Mouse (Mus musculus) embryonic facial prominence, embryonic 12.5 days (tissue): ENCODE measurements around the gene Glud1. TPM values are rescaled to one million over a fixed set of nuclear protein-coding genes. Genes with fewer than 3 reads are reported as not detected.

Experiments used
- ATAC-seq: fragments of 200-750 bp; cut with Nextera tagmentation; 2 replicates; pipeline ENCODE4 v1.8.0; 2017; ENCODE audit not compliant: insufficient number of reproducible peaks, insufficient read depth, low FRiP score, low TSS enrichment
- H3K27ac ChIP-seq: fragments of 300-500 bp; sonication (generic); 2 replicates; pipeline ENCODE4 v1.5.1; 2016; ENCODE audit warnings: mild to moderate bottlenecking
- H3K27me3 ChIP-seq: fragments of 300-500 bp; sonication (generic); 2 replicates; pipeline ENCODE4 v1.6.1; 2016; ENCODE audit warnings: mild to moderate bottlenecking, moderate library complexity
- H3K36me3 ChIP-seq: fragments of 300-500 bp; sonication (generic); 2 replicates; pipeline ENCODE4 v1.6.1; 2016; ENCODE audit warnings: mild to moderate bottlenecking
- H3K4me1 ChIP-seq: fragments of 300-500 bp; sonication (generic); 2 replicates; pipeline ENCODE4 v1.6.1; 2016
- H3K4me2 ChIP-seq: fragments of 300-500 bp; sonication (generic); replicated peaks from 2 replicates; pipeline ENCODE4 v1.6.1; 2016; ENCODE audit warnings: mild to moderate bottlenecking, moderate library complexity
- H3K4me3 ChIP-seq: fragments of 300-500 bp; sonication (generic); 2 replicates; pipeline ENCODE4 v1.5.1; 2016; ENCODE audit warnings: mild to moderate bottlenecking
- H3K9ac ChIP-seq: fragments of 300-500 bp; sonication (generic); 2 replicates; pipeline ENCODE4 v1.6.1; 2016; ENCODE audit warnings: mild to moderate bottlenecking, moderate library complexity
- H3K9me3 ChIP-seq: fragments of 300-500 bp; sonication (generic); 2 replicates; pipeline ENCODE4 v1.6.1; 2016; ENCODE audit warnings: mild to moderate bottlenecking, moderate library complexity
- WGBS: fragments of 180-500 bp; shearing (Covaris S2); methylation state at CpG from one replicate; pipeline ENCODE4 v1.1.7; 2016; 5-methylcytosine and 5-hydroxymethylcytosine counted together
- polyA plus RNA-seq: library from polyadenylated mRNA; unstranded; fragments of >200 nt; fragmentation: Nextera tagmentation; extraction: Ambion mirVana; gene quantifications from 2 replicates; pipeline ENCODE4 v1.2.1, GENCODE M21; 2016

The Glud1 gene
- polyA plus RNA-seq, 1 experiment from 2014 or later: 102 TPM

DNA sequence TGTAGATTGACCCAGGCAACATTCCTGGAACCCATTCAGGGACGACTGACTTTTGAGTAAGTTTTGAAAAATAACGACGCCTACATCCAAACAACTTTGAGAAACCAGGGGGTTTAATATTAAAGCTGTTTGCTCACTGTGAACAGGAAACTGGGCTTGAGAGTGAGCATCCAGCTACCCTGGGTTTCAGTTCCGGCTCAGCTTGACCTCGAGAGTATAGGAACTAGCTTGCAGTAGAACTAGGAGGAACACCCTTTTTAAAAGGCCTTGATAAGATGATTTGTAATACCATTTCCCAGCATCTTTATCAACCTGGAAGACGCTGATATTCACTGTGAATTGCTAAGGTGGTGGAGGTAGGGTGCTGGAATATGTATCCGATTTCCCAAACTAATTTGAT is 14.2 kb upstream of the Glud1 start:
- Histone ChIP-seq H3K4me3 (no peak overlapping the region), H3K27ac (no peak overlapping the region), H3K27me3 (no peaks in the 10 kb centered on the region), H3K4me1 (no peaks in the 10 kb centered on the region), H3K9ac (no peak overlapping the region), H3K36me3 (no peaks in the 10 kb centered on the region), H3K4me2 (no peak overlapping the region), H3K9me3 (no peaks in the 10 kb centered on the region)
- 86% methylated on average over 7 of the region's 7 CpGs for WGBS
- ATAC-seq: no peak

DNA sequence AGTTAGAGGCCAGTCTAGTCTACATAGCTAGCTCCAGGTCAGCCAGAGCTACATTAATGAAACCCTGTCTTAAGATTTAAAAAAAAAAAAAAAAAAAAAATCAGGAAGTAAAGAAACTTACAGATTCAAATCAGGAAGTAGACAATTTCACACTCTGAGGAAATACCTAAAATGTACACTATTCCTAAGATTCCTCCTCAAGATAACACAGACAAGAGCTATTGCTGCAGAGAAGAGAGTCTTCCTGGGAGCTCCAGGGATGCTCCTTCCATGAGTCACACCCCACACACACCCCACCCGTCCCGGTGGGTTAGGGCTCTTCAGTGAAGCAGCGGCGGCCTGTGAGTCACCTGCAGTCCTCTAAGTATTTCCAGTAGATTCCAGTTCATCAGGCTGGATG is 13.5 kb upstream of the Glud1 start:
- ATAC-seq: no peak
- Histone ChIP-seq H3K9me3 (no peaks in the 10 kb centered on the region), H3K4me1 (no peaks in the 10 kb centered on the region), H3K27ac (no peak overlapping the region), H3K4me3 (no peak overlapping the region), H3K36me3 (no peaks in the 10 kb centered on the region), H3K9ac (no peak overlapping the region), H3K4me2 (no peak overlapping the region), H3K27me3 (no peaks in the 10 kb centered on the region)
- WGBS: 63% methylated on average over 4 of the region's 4 CpGs

DNA sequence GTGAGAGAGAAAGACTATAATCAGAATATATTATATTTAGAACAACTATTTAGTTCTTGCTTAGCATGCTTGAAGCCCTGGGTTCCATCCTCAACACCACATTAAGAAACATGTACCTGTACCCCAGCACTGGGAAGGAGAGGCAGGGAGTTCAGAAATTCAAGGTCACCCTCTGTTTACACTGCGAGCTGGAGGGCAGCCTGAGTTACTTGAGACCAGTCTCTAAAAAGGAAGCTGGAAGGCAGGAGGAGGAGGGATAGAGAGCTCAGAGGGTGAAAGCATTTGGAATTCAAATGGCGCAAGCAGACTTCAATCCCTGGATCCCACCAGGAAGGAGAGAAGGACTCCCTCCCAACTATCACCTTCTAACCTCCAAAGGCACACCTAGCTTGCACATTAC is 12.9 kb upstream of the Glud1 start:
- no peaks in the 10 kb centered on the region for H3K27me3 ChIP-seq
- H3K4me2 ChIP-seq: no peak overlapping the region
- no peak overlapping the region for H3K27ac ChIP-seq
- WGBS: 34% methylated on average over 2 of the region's 2 CpGs
- no peak for ATAC-seq
- no peaks in the 10 kb centered on the region for H3K4me1 ChIP-seq
- H3K4me3 ChIP-seq: no peak overlapping the region
- H3K9ac ChIP-seq: no peak overlapping the region
- no peaks in the 10 kb centered on the region for H3K9me3 ChIP-seq
- H3K36me3 ChIP-seq: no peaks in the 10 kb centered on the region

DNA sequence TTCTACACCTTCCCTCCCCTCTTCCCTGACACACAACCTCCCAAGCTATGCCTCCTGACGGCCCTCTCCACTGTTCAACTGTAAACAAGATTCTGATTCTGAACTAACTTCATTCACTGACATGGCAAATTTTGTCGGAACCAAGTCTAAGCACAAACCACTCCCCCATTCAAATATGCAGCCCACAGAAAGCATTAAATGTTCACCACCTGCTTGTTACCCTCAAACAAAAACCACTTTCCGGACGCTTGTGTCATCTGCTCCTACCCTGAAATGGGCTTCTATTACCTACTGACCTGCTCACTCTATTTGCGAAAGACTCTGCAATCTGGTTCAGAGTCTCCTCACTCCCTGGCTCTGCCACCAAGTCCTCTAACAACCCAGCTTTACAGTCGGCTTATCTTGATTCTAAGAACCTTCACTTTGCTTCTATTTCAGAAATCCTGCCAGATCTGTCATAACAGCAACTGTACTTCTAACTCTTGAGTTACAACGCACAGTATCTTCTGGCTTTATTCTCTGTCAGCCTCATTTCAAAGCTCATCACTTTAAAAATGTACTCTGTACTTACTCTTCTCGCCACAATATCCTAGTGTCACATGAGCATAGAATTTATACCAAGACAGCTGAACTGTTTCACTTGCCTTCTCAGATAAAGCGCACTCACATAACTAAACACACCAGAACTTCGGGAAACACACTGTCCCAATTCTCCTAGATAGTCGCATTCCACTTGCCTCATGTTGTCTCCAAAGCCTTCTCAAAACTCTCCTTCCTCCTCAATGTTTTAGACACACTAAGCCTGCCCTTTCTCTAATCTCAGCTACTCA is 11.4 kb upstream of the Glud1 start:
- no peaks in the 10 kb centered on the region for H3K9me3 ChIP-seq
- H3K4me1 ChIP-seq: no peaks in the 10 kb centered on the region
- H3K36me3 ChIP-seq: no peaks in the 10 kb centered on the region
- no peaks in the 10 kb centered on the region for H3K27me3 ChIP-seq
- 75% methylated on average over 11 of the region's 11 CpGs for WGBS
- no peak for ATAC-seq
- no peak overlapping the region for H3K27ac ChIP-seq
- no peak overlapping the region for H3K4me3 ChIP-seq
- no peak overlapping the region for H3K4me2 ChIP-seq
- no peak overlapping the region for H3K9ac ChIP-seq

DNA sequence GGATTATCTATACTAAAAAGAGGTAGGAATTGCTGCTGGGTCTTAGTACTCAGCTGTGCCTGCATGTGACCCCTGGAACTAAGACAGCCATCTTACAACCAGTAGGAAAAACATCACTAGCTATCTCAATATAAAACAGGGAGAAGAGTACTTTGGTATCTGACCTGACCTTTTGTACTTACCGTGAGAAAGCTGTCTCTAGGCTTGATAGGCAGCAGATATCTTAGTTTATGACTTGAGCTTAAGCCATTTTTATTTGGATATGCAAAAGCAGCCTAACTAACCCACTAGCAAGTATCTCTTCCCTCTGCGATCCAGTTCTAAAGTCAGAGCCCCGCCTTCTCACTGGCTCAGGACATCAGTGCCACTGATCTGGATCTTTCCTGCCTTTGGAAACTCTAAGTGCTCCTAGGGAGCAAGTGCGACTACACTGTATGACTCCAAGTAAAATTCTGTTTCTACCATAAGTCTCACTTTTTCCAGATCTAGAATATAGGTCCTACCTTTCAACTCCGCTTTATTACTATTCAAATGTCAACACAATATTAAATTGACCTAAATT is 7.8 kb upstream of the Glud1 start:
- Histone ChIP-seq H3K36me3 (no peaks in the 10 kb centered on the region), H3K9ac (no peak overlapping the region), H3K4me2 (no peak overlapping the region), H3K9me3 (no peaks in the 10 kb centered on the region), H3K27ac (no peak overlapping the region), H3K4me3 (no peak overlapping the region), H3K27me3 (no peaks in the 10 kb centered on the region), H3K4me1 (no peaks in the 10 kb centered on the region)
- 82% methylated on average over 5 of the region's 5 CpGs for WGBS
- ATAC-seq: no peak

- Histone ChIP-seq H3K36me3 (no peaks in the 10 kb centered on the region), H3K4me3 (no peak overlapping the region), H3K4me2 (no peak overlapping the region), H3K9me3 (no peaks in the 10 kb centered on the region), H3K9ac (no peak overlapping the region), H3K27me3 (no peaks in the 10 kb centered on the region), H3K4me1 (no peaks in the 10 kb centered on the region), H3K27ac (no peak overlapping the region)
- no peak for ATAC-seq
- 30% methylated on average over 5 of the region's 5 CpGs for WGBS
These were observed 7.3 kb upstream of the Glud1 start for GRCm38 (mm10) chr14:34303265-34303680.

DNA sequence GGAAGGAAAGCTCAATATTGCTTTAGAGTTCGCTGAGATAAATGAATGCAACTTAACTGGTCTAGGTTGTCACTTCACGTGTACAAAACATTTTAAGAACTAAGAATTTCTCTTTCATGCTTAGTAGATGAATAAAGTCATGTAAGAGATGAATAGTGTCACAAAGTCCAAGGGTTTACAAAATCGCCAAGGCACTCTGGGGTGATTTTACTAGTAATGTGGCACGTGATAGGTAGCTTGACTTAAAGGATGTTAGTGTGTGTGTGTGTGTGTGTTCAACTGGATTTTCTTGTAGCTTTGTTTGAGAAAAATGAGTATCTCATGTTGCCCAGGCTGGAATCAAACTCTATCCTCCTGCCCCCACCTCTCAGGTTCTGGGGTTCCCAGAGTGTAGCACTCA is 1.3 kb upstream of the Glud1 start:
- Histone ChIP-seq H3K27ac (no peak overlapping the region), H3K4me1 (peaks cover 15% of the 10 kb centered on the region), H3K9me3 (no peaks in the 10 kb centered on the region), H3K4me2 (no peak overlapping the region), H3K27me3 (no peaks in the 10 kb centered on the region), H3K4me3 (no peak overlapping the region), H3K9ac (no peak overlapping the region), H3K36me3 (no peaks in the 10 kb centered on the region)
- WGBS: 86% methylated on average over 4 of the region's 4 CpGs
- no peak for ATAC-seq

GRCm38 (mm10) chr14:34309907-34310233 is 657 bp upstream of the Glud1 start:
- ATAC-seq: no peak; the same call in 1 of the 2 replicates
- Histone ChIP-seq H3K4me2 (peak overlapping the region; percentile 74), H3K36me3 (no peaks in the 10 kb centered on the region), H3K27ac (peak overlapping the region; percentile 96), H3K4me1 (peaks cover 15% of the 10 kb centered on the region), H3K27me3 (no peaks in the 10 kb centered on the region), H3K9ac (peak overlapping the region; percentile 98), H3K9me3 (no peaks in the 10 kb centered on the region), H3K4me3 (peak overlapping the region; percentile 80)
- WGBS: 8% methylated on average over 5 of the region's 5 CpGs

GRCm38 (mm10) chr14:34311021-34311631 is 599 bp downstream of the Glud1 start:
- Histone ChIP-seq H3K4me2 (peak overlapping the region; percentile 74), H3K36me3 (no peaks in the 10 kb centered on the region), H3K9ac (peak overlapping the region; percentile 98), H3K9me3 (no peaks in the 10 kb centered on the region), H3K4me1 (peaks cover 15% of the 10 kb centered on the region), H3K4me3 (peak overlapping the region; percentile 80), H3K27ac (peak overlapping the region; percentile 96), H3K27me3 (no peaks in the 10 kb centered on the region)
- ATAC-seq: no peak
- WGBS: under 1% methylated on average over 46 of the region's 47 CpGs

- Histone ChIP-seq H3K27ac (peak overlapping the region; percentile 96; the same call in 1 of the 2 replicates), H3K27me3 (no peaks in the 10 kb centered on the region), H3K4me3 (peak overlapping the region; percentile 80), H3K4me1 (peaks cover 15% of the 10 kb centered on the region), H3K9me3 (no peaks in the 10 kb centered on the region), H3K36me3 (no peaks in the 10 kb centered on the region), H3K9ac (peak overlapping the region; percentile 98), H3K4me2 (peak overlapping the region; percentile 74)
- 3% methylated on average over 4 of the region's 4 CpGs for WGBS
- ATAC-seq: no peak
These were observed 1.2 kb downstream of the Glud1 start for GRCm38 (mm10) chr14:34311691-34312090.

DNA sequence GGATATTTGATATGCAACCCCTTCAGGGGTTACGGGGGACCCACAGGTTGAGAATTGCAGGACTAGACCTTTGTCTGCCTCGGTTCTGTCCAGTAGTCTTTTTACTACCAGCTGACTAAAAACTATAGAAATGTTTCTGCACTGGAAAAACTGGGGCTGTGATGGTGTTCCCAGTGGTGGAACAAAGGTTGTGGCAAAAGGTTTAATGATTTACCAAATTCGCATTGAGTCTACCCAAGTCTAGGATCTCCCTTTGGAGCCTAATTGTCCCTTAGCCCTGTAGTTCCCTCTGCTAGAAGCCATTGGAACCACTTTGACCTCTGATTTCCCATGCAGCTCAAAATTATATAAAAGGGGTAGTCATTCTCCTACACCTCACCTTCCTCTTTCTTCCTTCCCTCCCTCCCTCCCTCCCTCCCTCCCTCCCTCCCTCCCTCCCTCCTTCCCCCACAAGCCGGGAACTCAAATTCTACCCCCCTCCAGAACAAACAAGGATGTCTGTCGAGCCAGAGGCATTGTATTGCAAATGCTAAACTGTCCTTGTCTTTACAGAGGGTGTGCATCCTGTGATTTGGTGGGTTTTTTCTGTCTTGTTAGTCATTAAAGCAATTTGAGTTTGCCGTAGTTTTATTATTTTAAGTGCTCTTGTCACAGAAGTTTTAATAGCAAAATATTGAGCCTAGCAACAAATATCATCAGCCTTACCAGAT is 2.0 kb downstream of the Glud1 start:
- 21% methylated on average over 5 of the region's 6 CpGs for WGBS
- no peak for ATAC-seq
- H3K27me3 ChIP-seq: no peaks in the 10 kb centered on the region
- peak overlapping the region; percentile 29; the same call in 1 of the 2 replicates for H3K9ac ChIP-seq
- peaks cover 15% of the 10 kb centered on the region for H3K4me1 ChIP-seq
- H3K27ac ChIP-seq: no peak overlapping the region
- peak overlapping the region; percentile 74 for H3K4me2 ChIP-seq
- H3K36me3 ChIP-seq: no peaks in the 10 kb centered on the region
- H3K9me3 ChIP-seq: no peaks in the 10 kb centered on the region
- H3K4me3 ChIP-seq: peak overlapping the region; percentile 80
